Mouse (Mus musculus) left cerebral cortex, postnatal 10 days (tissue): ENCODE data around the gene Sun1. TPM values are rescaled to one million over a fixed set of nuclear protein-coding genes. Genes with fewer than 3 reads are reported as not detected.

Experiments used
- DNase-seq, 2 experiments: peaks; one replicate each; pipeline ENCODE4 v3.0.0; 2021 to 2022; ENCODE audit warnings: low spot score in 2 of 2, mixed read lengths in 1 of 2; ENCODE audit errors: extremely low spot score in 1 of 2
- intact Hi-C: fragments of 180-260 bp; cut with DNase I; formaldehyde crosslinking; loops from one replicate; pipeline ENCODE4 v1.15.1; 2025
- total RNA-seq, 2 experiments: library from RNA; stranded (reverse); gene quantifications; 2 replicates each; pipeline ENCODE4 v1.2.3; 2021

Gene Sun1
- total RNA-seq, 2 experiments from 2014 or later: 81.3 to 82.9 TPM

DNA sequence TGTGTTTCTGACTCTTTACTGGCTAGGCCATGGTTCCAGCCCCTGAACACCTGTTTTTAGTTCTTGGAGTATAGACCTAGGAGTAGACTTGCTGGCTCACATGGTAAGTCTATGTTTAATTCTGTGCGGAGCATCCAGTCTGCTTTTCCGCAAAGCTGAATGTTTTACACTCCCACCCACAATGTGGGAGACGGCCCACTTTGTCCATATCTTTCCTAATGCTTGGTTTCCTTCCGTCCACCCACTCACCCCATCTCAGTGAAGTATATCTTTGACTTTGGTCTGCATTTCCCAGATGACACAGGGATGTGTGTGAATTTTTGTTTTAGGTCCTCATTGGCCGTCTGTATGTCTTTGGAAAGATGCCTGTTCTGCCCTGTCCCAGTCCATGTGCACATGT lies 2.9 kb downstream of the Sun1 start:
- no peak for DNase-seq
- intact Hi-C loops: no loop called here

DNA sequence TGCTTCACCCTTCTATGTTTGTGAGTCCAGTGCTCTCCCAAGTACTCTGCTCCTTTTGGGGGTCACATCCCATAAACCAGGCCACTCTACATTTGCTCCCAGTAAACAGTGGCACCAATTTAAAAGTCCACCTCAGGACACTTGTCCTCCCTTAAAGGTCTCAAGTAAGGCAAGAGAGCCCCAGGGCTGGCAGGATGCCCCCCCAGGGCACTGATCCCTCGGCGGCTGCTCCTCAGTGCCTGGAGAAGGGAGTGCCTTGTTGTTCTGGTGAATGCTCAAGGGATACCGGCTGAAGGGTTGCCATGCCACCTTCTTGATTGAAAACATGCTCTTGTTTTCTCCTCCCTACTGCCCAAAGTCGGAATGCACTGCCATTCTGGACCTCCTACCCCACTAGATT lies 5.6 kb downstream of the Sun1 start:
- intact Hi-C loops: no loop called here
- no peak for DNase-seq

DNA sequence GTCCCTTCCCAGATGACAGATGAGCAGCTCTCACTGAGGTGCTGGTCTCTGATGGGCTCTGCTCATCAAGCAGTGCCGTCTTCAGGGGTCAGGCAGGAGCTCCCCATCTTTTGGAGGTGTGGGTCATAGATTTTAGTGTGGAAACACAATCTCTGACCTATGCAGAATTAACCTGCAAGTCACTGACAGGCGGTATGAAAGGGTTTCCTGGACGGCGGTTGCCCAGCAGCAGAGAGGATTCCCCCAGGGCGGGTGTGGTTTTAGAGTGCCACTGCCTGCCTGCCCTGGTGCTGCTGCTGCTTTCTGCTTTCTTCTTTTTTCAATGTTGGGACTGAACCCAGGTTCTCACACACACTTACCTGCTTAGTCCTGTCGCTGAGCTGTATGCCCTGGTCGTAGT lies 6.1 kb downstream of the Sun1 start:
- intact Hi-C loops: no loop called here
- DNase-seq: no peak

DNA sequence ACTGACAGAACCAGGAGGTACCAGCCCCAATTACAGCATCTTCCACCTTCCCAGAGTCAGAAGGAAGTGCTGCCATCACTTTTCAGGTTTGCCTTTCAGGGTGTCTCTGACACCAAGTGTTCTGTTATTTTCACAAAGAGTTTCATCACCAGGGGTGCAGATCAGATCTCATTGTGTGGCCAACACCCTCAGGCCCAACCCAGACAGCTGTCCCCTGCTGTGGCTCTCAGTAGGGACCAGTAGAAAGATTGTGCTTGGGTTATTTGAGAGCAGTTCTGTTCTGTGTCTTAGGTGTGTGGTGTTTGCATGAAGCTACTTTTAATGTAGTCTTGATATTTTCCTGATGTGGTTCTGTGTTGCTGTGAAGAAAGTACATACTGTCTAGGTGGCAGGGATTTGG lies 7.7 kb downstream of the Sun1 start:
- intact Hi-C loops: no loop called here
- no peak for DNase-seq

DNA sequence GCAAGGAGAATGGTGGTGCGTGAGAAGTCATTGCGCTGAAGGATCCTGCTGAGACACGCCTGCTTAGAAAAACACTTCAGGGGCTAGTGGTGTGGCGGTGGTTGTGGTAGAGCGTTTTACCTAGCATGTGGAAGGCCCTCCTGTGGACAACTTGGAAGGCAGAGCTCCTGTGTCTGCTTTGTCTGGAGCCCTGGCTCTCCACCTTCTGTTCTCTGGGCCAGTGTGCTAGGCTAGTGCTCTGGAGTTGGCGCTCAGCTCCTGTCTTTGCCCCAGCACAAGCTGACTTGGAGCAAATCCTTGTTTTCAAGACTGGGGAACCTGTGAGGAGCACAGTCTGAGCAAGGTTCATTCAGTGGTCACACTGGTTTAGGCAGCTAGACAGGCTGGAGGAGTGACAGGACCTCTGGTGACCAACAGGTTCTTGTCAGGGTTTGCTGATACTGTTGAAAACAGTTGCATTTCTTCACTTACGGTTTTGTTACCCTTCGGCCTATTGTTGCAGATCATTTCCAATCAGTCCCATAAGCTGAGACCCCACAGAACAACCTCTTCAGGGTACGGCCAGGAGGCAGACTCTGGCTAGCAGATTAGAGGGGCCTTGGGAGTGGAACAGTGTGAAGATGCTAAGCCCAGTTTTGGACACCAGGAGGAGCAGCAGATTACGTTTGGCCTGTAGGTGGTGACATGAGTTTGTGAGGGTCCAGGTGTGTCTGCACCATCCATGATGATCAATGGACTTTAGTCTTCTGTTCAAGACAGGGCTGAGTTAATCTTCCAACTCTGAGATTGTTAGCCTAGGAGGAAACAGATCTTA lies 8.6 kb downstream of the Sun1 start:
- intact Hi-C loops: no loop called here
- no peak for DNase-seq

GRCm38 (mm10) chr5:139209685-139210026 lies 9.2 kb downstream of the Sun1 start:
- intact Hi-C loops: no loop called here
- no peak for DNase-seq

GRCm38 (mm10) chr5:139211737-139212385 lies 11.4 kb downstream of the Sun1 start:
- no peak for DNase-seq
- intact Hi-C loops: no loop called here

- DNase-seq: no peak
These were observed 13.9 kb downstream of the Sun1 start for GRCm38 (mm10) chr5:139214298-139214697.

DNA sequence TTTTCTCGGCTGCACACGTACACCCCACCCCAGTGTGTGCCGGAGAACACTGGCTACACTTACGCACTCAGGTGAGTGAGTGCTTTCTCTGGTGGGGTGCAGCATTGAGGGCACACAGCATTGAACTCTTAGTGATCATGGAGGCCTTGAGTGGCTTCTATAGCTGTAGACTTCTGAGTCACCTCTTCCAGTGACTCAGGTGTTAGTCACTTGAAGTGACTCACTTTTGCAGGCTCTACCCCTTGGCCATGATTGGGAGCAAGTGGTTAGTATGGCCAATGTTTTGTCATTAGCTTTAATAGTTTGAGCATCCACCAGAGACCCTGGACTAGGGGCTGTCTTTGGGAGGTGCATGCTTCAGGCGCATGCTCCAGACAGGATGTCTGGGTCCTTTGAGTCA lies 14.7 kb downstream of the Sun1 start:
- no peak for DNase-seq
- intact Hi-C loops: no loop called here

More at GRCm38 (mm10) chr5:139214298-139214697, 13.9 kb downstream of the Sun1 start:
- intact Hi-C loops: no loop called here

GRCm38 (mm10) chr5:139216121-139216520 lies 15.7 kb downstream of the Sun1 start:
- no peak for DNase-seq
- intact Hi-C loops: no loop called here

GRCm38 (mm10) chr5:139216774-139217173 lies 16.3 kb downstream of the Sun1 start:
- intact Hi-C loops: no loop called here
- DNase-seq: no peak

GRCm38 (mm10) chr5:139220006-139220515 lies 19.6 kb downstream of the Sun1 start:
- intact Hi-C loops: no loop called here
- no peak for DNase-seq

DNA sequence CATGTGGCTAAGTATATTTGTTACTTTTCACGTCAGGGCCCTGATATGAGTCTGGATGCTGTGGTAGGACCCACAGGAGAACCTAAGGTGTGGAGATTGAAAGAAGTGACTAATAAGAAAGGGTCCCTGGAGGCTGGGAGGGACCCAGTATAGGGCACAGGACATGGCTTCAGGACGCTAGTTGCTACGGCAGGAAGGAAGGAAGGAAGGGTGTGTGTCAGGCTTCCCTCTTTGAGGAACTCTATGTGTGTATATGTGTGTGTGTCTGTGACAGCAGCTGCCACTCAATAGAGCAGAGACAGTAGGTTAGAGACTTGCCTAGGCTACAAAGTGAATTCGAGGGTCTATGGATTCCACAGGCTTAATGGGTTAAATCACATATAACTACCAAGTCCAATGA lies 20.2 kb downstream of the Sun1 start:
- no peak for DNase-seq
- intact Hi-C loops: no loop called here

DNA sequence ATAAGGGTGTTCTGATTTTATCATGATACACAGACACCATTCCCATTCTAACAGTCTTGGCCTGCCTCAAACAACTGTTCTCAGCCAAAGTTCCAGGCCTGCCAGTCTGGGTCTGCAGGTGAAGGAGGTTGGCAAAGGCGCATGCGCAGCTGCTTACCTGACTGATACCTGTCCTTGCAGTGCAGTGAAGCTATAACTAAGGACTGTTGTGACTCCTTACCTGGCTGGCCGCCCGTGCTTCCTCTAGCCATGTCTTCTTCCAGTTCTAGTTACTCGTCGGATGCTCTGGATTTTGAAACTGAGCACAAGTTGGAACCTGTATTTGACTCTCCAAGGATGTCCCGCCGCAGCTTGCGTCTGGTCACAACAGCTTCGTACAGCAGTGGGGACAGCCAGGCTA lies 22.9 kb downstream of the Sun1 start:
- intact Hi-C loops: no loop called here
- no peak for DNase-seq

DNA sequence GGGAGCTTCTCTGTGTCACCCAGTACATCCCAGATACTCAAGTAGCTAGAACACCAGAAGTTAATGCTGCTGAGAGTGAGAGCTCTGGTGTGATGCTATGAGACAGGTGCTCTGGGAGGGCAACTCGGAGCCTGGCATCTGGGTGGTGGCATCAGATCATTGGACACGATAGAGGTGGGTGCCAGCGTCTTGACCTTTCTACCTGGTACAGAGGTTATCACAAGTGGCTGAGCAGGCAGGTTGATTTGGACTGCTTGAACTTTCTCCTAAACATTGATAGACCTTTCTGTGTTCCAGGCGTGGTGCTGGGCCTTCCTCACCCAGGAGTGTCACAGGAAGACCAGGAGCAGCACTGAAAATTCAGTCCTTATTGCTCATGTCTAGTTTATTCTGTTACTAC lies 26.8 kb downstream of the Sun1 start:
- no peak for DNase-seq
- intact Hi-C loops: no loop called here

GRCm38 (mm10) chr5:139227645-139228044 lies 27.2 kb downstream of the Sun1 start:
- no peak for DNase-seq
- intact Hi-C loops: no loop called here

DNA sequence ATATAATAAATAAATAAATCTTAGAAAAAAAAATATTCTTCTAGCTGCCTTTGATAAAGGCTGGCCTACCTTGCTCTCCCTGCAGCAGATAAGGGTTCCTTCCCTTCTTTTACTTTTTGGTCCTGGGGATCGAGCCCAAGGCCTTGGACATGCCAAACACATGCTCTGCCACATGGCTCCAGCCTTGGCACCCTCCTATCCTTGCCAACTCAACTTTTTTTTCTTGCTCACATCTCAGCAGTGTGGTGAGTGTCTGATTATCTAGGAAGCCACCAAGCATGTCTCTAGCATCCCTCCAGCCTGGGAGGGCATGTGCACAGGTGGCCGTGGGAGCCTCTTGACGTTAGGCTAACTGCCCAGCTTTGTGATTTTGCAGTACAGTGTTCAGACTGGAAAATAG lies 27.9 kb downstream of the Sun1 start:
- intact Hi-C loops: no loop called here
- no peak for DNase-seq

DNA sequence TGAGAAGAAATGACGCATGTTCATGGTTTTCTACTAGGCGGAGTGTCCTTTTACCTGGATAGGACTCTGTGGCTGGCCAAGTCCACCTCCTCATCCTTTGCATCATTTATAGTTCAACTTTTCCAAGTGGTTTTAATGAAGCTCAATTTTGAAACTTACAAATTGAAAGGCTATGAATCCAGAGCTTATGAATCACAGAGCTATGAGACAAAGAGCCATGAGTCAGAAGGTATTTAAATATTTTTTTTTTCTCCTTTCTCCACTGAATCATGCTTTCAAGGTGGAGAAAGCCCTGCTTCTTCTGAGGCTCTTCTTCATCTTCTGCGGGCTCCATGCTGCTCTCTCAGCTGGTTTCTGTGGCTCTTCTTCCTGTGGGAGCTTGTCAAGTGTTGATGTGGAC lies 29.3 kb downstream of the Sun1 start:
- DNase-seq: no peak
- intact Hi-C loops: no loop called here

GRCm38 (mm10) chr5:139232083-139232482 lies 31.6 kb downstream of the Sun1 start:
- intact Hi-C loops: no loop called here
- no peak for DNase-seq

DNA sequence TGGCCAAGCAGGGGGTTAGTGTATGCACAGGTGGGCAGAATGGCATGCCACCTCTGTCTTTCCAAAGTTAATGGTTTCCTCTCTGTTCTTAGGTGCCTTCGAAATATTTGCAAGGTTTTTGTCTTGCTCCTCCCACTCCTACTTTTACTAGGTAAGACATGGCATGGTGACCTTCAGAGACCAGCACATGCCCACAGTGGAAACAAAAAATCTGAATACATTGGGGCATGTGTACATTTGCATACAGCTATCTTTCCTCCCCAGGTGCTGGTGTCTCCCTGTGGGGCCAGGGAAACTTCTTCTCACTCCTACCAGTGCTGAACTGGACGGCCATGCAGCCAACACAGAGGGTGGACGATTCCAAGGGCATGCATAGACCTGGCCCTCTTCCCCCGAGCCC lies 34.0 kb downstream of the Sun1 start:
- no peak for DNase-seq
- intact Hi-C loops: no loop called here
